8 mouse cellular contexts compared by ENCODE assay signal in genomic region chr11:82235551-82236207, GRCm38 (mm10).
DNase-seq lines count a peak whose midpoint lies in the region; ATAC-seq and TF ChIP-seq lines count a peak whose summit lies in the region.

No protein-coding gene starts in this region.

- peak; percentile 20 for DNase-seq in right cerebral cortex, adult 18-20 months
- DNase-seq in right cerebral cortex, postnatal 25 days, result no peak
- DNase-seq in R1 (ENCODE audit: low read depth, low spot score), result peak; percentile 59
- peak; percentile 30 for DNase-seq in heart, postnatal 4 days
- DNase-seq in limb, embryonic 11.5 days (ENCODE audit: low spot score), result peak; percentile 63
- DNase-seq in spleen, postnatal 14 days (ENCODE audit: low spot score in 2 of 2), result no peak

- 37% methylated on average over 2 of the region's 2 CpGs for WGBS in limb, embryonic 11.5 days
- 34% methylated on average over 2 of the region's 2 CpGs for WGBS in neural tube, embryonic 14.5 days

- no peaks in the 10 kb centered on the region for H3K9me3 ChIP-seq in limb, embryonic 11.5 days (ENCODE audit: control insufficient read depth, low read length)
- no peaks in the 10 kb centered on the region for H3K9me3 ChIP-seq in neural tube, embryonic 14.5 days (ENCODE audit: control insufficient read depth, low read length)

- no peak for ATAC-seq in limb, embryonic 11.5 days (ENCODE audit: insufficient number of reproducible peaks, low FRiP score, low TSS enrichment, low read depth)
- ATAC-seq in neural tube, embryonic 14.5 days (ENCODE audit: low read depth), result peak; percentile 61; the same call in 1 of the 2 replicates

- no peak overlapping the region for H3K27ac ChIP-seq in cortical plate, adult 2 months (ENCODE audit: insufficient read depth, low read length)
- no peak overlapping the region for H3K27ac ChIP-seq in limb, embryonic 11.5 days (replicated peaks; ENCODE audit: low read depth, low read length)
- H3K27ac ChIP-seq in neural tube, embryonic 14.5 days (ENCODE audit: low read depth, low read length), result no peak overlapping the region

- no peak overlapping the region for H3K4me2 ChIP-seq in limb, embryonic 11.5 days (ENCODE audit: low read depth, severe bottlenecking)
- no peak overlapping the region for H3K4me2 ChIP-seq in neural tube, embryonic 14.5 days (ENCODE audit: low read depth, low read length)

- TF ChIP-seq CTCF in cortical plate, adult 2 months (IDR thresholded peaks at IDR 0.05; ENCODE audit: extremely low read depth, insufficient read depth, low read length), result peak; percentile 97

- no peak overlapping the region for H3K9ac ChIP-seq in limb, embryonic 11.5 days (ENCODE audit: low read length)
- no peak overlapping the region for H3K9ac ChIP-seq in neural tube, embryonic 14.5 days (replicated peaks; ENCODE audit: low read depth, low read length)

- H3K36me3 ChIP-seq in limb, embryonic 11.5 days (ENCODE audit: control insufficient read depth, insufficient read depth, low read length), result no peaks in the 10 kb centered on the region
- H3K36me3 ChIP-seq in neural tube, embryonic 14.5 days (ENCODE audit: control insufficient read depth, insufficient read depth, low read length), result no peaks in the 10 kb centered on the region

- TF ChIP-seq POLR2A in cortical plate, adult 2 months (IDR thresholded peaks at IDR 0.05; ENCODE audit: extremely low read depth, insufficient read depth, low read length), result no peak

- no peaks in the 10 kb centered on the region for H3K4me1 ChIP-seq in cortical plate, adult 2 months (ENCODE audit: control insufficient read depth, insufficient read depth, low read length)
- H3K4me1 ChIP-seq in limb, embryonic 11.5 days (ENCODE audit: control insufficient read depth, insufficient read depth, low read length), result no peaks in the 10 kb centered on the region
- H3K4me1 ChIP-seq in neural tube, embryonic 14.5 days (ENCODE audit: control insufficient read depth, insufficient read depth, low read length), result peaks cover 7% of the 10 kb centered on the region; the same call in 1 of the 2 replicates

- H3K27me3 ChIP-seq in limb, embryonic 11.5 days (ENCODE audit: control insufficient read depth, insufficient read depth, low read length), result peaks cover 3% of the 10 kb centered on the region; the same call in 1 of the 2 replicates
- no peaks in the 10 kb centered on the region for H3K27me3 ChIP-seq in neural tube, embryonic 14.5 days (ENCODE audit: control insufficient read depth, insufficient read depth, low read length)

- no peak overlapping the region for H3K4me3 ChIP-seq in cortical plate, adult 2 months (ENCODE audit: insufficient read depth, low read length)
- no peak overlapping the region for H3K4me3 ChIP-seq in limb, embryonic 11.5 days (ENCODE audit: low read depth, low read length)
- no peak overlapping the region for H3K4me3 ChIP-seq in neural tube, embryonic 14.5 days (ENCODE audit: low read depth, low read length)

Comparison
In these comparisons a context has a peak if more than half of its experiments do, and no peak if none do; other contexts are left out.
1. DNase-seq: peak in right cerebral cortex, adult 18-20 months (single experiment), R1 (single experiment), heart, postnatal 4 days (single experiment) and limb, embryonic 11.5 days (single experiment); none in right cerebral cortex, postnatal 25 days (single experiment) and spleen, postnatal 14 days (0 of 2).